Mouse (Mus musculus) neural tube, embryonic 12.5 days (tissue): ENCODE measurements around the gene Eefsec. TPM values are rescaled to one million over a fixed set of nuclear protein-coding genes. Genes with fewer than 3 reads are reported as not detected.

Experiments
- ATAC-seq: fragments of 200-750 bp; cut with Nextera tagmentation; 2 replicates; pipeline ENCODE4 v1.8.0; 2017; ENCODE audit warnings: low read depth, mild to moderate bottlenecking, moderate TSS enrichment, moderate library complexity; ENCODE audit not compliant: low FRiP score
- H3K27ac ChIP-seq: fragments of 300-500 bp; sonication (generic); 2 replicates; pipeline ENCODE4 v1.5.1; 2016
- H3K27me3 ChIP-seq: fragments of 300-500 bp; sonication (generic); replicated peaks from 2 replicates; pipeline ENCODE4 v1.6.1; 2016; ENCODE audit warnings: mild to moderate bottlenecking
- H3K36me3 ChIP-seq: fragments of 300-500 bp; sonication (generic); 2 replicates; pipeline ENCODE4 v1.6.1; 2016; ENCODE audit warnings: mild to moderate bottlenecking
- H3K4me1 ChIP-seq: fragments of 300-500 bp; sonication (generic); 2 replicates; pipeline ENCODE4 v1.6.1; 2016
- H3K4me2 ChIP-seq: fragments of 300-500 bp; sonication (generic); replicated peaks from 2 replicates; pipeline ENCODE4 v1.6.1; 2016; ENCODE audit warnings: mild to moderate bottlenecking
- H3K4me3 ChIP-seq: fragments of 300-500 bp; sonication (generic); 2 replicates; pipeline ENCODE4 v1.5.1; 2016
- H3K9ac ChIP-seq: fragments of 300-500 bp; sonication (generic); 2 replicates; pipeline ENCODE4 v1.6.1; 2016; ENCODE audit warnings: mild to moderate bottlenecking
- H3K9me3 ChIP-seq: fragments of 300-500 bp; sonication (generic); 2 replicates; pipeline ENCODE4 v1.6.1; 2016; ENCODE audit warnings: mild to moderate bottlenecking
- WGBS: fragments of 180-500 bp; shearing (Covaris S2); methylation state at CpG from one replicate; pipeline ENCODE4 v1.1.7; 2016; 5-methylcytosine and 5-hydroxymethylcytosine counted together
- polyA plus RNA-seq: library from polyadenylated mRNA; unstranded; fragments of >200 nt; fragmentation: Nextera tagmentation; extraction: Ambion mirVana; gene quantifications from 2 replicates; pipeline ENCODE4 v1.2.1, GENCODE M21; 2016

The Eefsec gene
- polyA plus RNA-seq, 1 experiment from 2014 or later = 29.2 TPM

- Histone ChIP-seq H3K4me3 (no peak overlapping the region), H3K9ac (no peak overlapping the region), H3K36me3 (no peaks in the 10 kb centered on the region; the same call in 1 of the 2 replicates), H3K4me1 (peaks cover 12% of the 10 kb centered on the region), H3K27ac (no peak overlapping the region), H3K9me3 (no peaks in the 10 kb centered on the region), H3K4me2 (no peak overlapping the region), H3K27me3 (no peaks in the 10 kb centered on the region)
- WGBS = 41% methylated on average over 2 of the region's 2 CpGs
- peak; percentile 75 for ATAC-seq
Observed at GRCm38 (mm10) chr6:88315295-88315694, 131.0 kb downstream of the Eefsec start.

GRCm38 (mm10) chr6:88313937-88314336 lies 132.4 kb downstream of the Eefsec start:
- Histone ChIP-seq H3K4me3 (no peak overlapping the region), H3K4me2 (no peak overlapping the region), H3K9me3 (no peaks in the 10 kb centered on the region), H3K36me3 (no peaks in the 10 kb centered on the region), H3K27ac (no peak overlapping the region), H3K4me1 (peaks cover 12% of the 10 kb centered on the region), H3K27me3 (no peaks in the 10 kb centered on the region), H3K9ac (no peak overlapping the region)
- WGBS = 36% methylated on average over 9 of the region's 9 CpGs
- ATAC-seq = 0 out of 2 replicates have a peak, but pooled peaks have one; percentile 50

- Histone ChIP-seq H3K4me3 (no peak overlapping the region), H3K9ac (no peak overlapping the region), H3K27me3 (no peaks in the 10 kb centered on the region), H3K9me3 (no peaks in the 10 kb centered on the region), H3K4me2 (no peak overlapping the region), H3K4me1 (peaks cover 12% of the 10 kb centered on the region), H3K27ac (no peak overlapping the region), H3K36me3 (no peaks in the 10 kb centered on the region)
- no peak for ATAC-seq
- 81% methylated on average over 10 of the region's 10 CpGs for WGBS
Observed at GRCm38 (mm10) chr6:88311593-88311992, 134.7 kb downstream of the Eefsec start.

- no peak overlapping the region for H3K4me3 ChIP-seq
- no peaks in the 10 kb centered on the region for H3K27me3 ChIP-seq
- ATAC-seq = no peak
- H3K27ac ChIP-seq = no peak overlapping the region
- 84% methylated on average over 4 of the region's 4 CpGs for WGBS
- no peaks in the 10 kb centered on the region for H3K9me3 ChIP-seq
- H3K4me2 ChIP-seq = no peak overlapping the region
- no peaks in the 10 kb centered on the region for H3K36me3 ChIP-seq
- no peak overlapping the region for H3K9ac ChIP-seq
- no peaks in the 10 kb centered on the region for H3K4me1 ChIP-seq
Observed at GRCm38 (mm10) chr6:88306100-88306746, 140.1 kb downstream of the Eefsec start.

- no peak overlapping the region for H3K4me2 ChIP-seq
- H3K4me1 ChIP-seq = no peaks in the 10 kb centered on the region
- no peak for ATAC-seq
- no peak overlapping the region for H3K27ac ChIP-seq
- peaks cover 8% of the 10 kb centered on the region for H3K36me3 ChIP-seq
- no peak overlapping the region for H3K4me3 ChIP-seq
- H3K27me3 ChIP-seq = no peaks in the 10 kb centered on the region
- 72% methylated on average over 7 of the region's 7 CpGs for WGBS
- no peaks in the 10 kb centered on the region for H3K9me3 ChIP-seq
- H3K9ac ChIP-seq = no peak overlapping the region
Observed at GRCm38 (mm10) chr6:88301234-88301633, 145.1 kb downstream of the Eefsec start.

GRCm38 (mm10) chr6:88299491-88299890 lies 146.8 kb downstream of the Eefsec start:
- H3K27me3 ChIP-seq = no peaks in the 10 kb centered on the region
- ATAC-seq = no peak
- no peak overlapping the region for H3K9ac ChIP-seq
- no peak overlapping the region for H3K4me2 ChIP-seq
- no peak overlapping the region for H3K27ac ChIP-seq
- H3K9me3 ChIP-seq = no peaks in the 10 kb centered on the region
- 53% methylated on average over 2 of the region's 2 CpGs for WGBS
- H3K4me3 ChIP-seq = no peak overlapping the region
- H3K36me3 ChIP-seq = peaks cover 8% of the 10 kb centered on the region
- no peaks in the 10 kb centered on the region for H3K4me1 ChIP-seq

- peaks cover 3% of the 10 kb centered on the region for H3K36me3 ChIP-seq
- WGBS = 78% methylated on average over 4 of the region's 4 CpGs
- no peak overlapping the region for H3K4me2 ChIP-seq
- H3K27me3 ChIP-seq = no peaks in the 10 kb centered on the region
- H3K4me3 ChIP-seq = no peak overlapping the region
- H3K9me3 ChIP-seq = no peaks in the 10 kb centered on the region
- ATAC-seq = no peak
- no peak overlapping the region for H3K9ac ChIP-seq
- no peak overlapping the region for H3K27ac ChIP-seq
- H3K4me1 ChIP-seq = no peaks in the 10 kb centered on the region
Observed at GRCm38 (mm10) chr6:88292274-88292909, 153.9 kb downstream of the Eefsec start.

GRCm38 (mm10) chr6:88290129-88290766 lies 156.1 kb downstream of the Eefsec start:
- no peak for ATAC-seq
- 85% methylated on average over 6 of the region's 6 CpGs for WGBS

GRCm38 (mm10) chr6:88278141-88278540 lies 168.2 kb downstream of the Eefsec start:
- 76% methylated on average over 2 of the region's 2 CpGs for WGBS
- Histone ChIP-seq H3K4me1 (no peaks in the 10 kb centered on the region; the same call in 1 of the 2 replicates), H3K4me2 (no peak overlapping the region), H3K27me3 (no peaks in the 10 kb centered on the region), H3K9ac (no peak overlapping the region), H3K4me3 (no peak overlapping the region), H3K27ac (no peak overlapping the region), H3K36me3 (no peaks in the 10 kb centered on the region), H3K9me3 (no peaks in the 10 kb centered on the region)
- no peak for ATAC-seq

More at GRCm38 (mm10) chr6:88290129-88290766, 156.1 kb downstream of the Eefsec start:
- Histone ChIP-seq H3K36me3 (no peaks in the 10 kb centered on the region), H3K27me3 (no peaks in the 10 kb centered on the region), H3K9ac (no peak overlapping the region), H3K4me1 (no peaks in the 10 kb centered on the region), H3K27ac (no peak overlapping the region), H3K9me3 (no peaks in the 10 kb centered on the region), H3K4me3 (no peak overlapping the region), H3K4me2 (no peak overlapping the region)

- Histone ChIP-seq H3K4me1 (no peaks in the 10 kb centered on the region; the same call in 1 of the 2 replicates), H3K27ac (no peak overlapping the region), H3K36me3 (no peaks in the 10 kb centered on the region), H3K4me2 (no peak overlapping the region), H3K9ac (no peak overlapping the region), H3K4me3 (no peak overlapping the region), H3K9me3 (no peaks in the 10 kb centered on the region), H3K27me3 (no peaks in the 10 kb centered on the region)
- ATAC-seq = no peak
- 91% methylated on average over 4 of the region's 4 CpGs for WGBS
Observed at GRCm38 (mm10) chr6:88277242-88277641, 169.1 kb downstream of the Eefsec start.

GRCm38 (mm10) chr6:88276221-88276620 lies 170.1 kb downstream of the Eefsec start:
- Histone ChIP-seq H3K4me1 (no peaks in the 10 kb centered on the region; the same call in 1 of the 2 replicates), H3K27me3 (no peaks in the 10 kb centered on the region), H3K36me3 (no peaks in the 10 kb centered on the region), H3K9me3 (no peaks in the 10 kb centered on the region), H3K4me3 (no peak overlapping the region), H3K4me2 (no peak overlapping the region), H3K27ac (no peak overlapping the region), H3K9ac (no peak overlapping the region)
- no peak for ATAC-seq
- WGBS = 91% methylated on average over 4 of the region's 4 CpGs

- Histone ChIP-seq H3K9ac (no peak overlapping the region), H3K4me3 (no peak overlapping the region), H3K27ac (no peak overlapping the region), H3K4me1 (no peaks in the 10 kb centered on the region; the same call in 1 of the 2 replicates), H3K27me3 (no peaks in the 10 kb centered on the region), H3K36me3 (no peaks in the 10 kb centered on the region), H3K9me3 (no peaks in the 10 kb centered on the region), H3K4me2 (no peak overlapping the region)
- no peak for ATAC-seq
- WGBS = 90% methylated on average over 6 of the region's 6 CpGs
Observed at GRCm38 (mm10) chr6:88274623-88275022, 171.7 kb downstream of the Eefsec start.
